Mouse (Mus musculus): ENCODE results near the gene Vsx1.

The Vsx1 gene

DNA sequence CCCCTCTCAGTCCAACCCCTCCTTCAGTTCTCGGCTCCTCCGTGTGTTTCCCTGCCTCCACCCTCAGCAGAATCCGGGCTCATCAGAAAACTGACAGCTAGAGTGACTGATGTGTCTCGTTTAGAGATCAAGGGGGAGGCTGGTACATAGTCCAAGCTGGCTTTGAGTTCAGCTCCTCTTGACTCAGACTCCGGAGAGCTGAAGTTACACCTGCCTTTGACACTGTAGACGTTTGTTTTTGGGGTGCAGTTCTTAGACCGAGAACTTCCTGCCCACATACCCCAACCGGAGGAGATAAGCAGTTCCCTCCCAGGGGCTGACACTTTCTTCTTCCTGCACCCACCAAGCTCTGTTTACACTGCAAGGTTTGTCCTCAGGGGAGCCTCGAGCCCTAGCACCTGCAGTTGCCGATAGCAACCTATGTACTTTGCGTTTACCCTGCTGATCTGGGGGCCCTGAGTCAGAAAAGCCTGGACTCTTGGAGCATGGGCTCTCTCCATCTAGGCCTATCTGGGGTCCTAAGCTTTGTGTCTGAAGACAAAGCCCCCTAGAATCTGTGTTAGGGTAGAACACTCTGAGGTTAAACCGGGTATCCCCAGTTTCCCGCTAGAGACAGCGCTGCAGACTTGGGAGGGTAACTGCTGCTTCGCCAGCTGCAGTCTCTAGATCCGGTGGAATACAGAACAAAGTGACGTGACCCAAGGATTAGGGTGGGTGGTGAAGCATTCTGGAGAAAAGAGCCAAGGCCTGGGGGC lies 21.9 kb downstream of the Vsx1 start:
- peak; percentile 87 for DNase-seq

DNA sequence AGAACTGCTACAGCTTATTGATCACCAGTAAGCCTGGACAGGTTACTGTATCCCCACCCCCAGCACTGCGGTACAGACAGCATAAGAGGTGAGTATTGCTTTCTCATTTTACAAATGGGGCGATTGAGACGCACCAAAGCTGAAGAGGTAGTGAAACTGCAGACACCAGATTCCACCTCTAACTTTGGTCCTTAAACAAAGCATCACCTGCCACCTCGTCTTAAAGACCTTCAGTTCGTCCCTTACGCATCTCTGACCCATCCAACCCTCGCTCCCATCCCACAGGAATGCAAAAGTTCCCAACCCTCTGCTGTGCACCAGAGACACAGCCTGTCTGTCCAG lies 22.5 kb downstream of the Vsx1 start:
- no peak for DNase-seq

DNA sequence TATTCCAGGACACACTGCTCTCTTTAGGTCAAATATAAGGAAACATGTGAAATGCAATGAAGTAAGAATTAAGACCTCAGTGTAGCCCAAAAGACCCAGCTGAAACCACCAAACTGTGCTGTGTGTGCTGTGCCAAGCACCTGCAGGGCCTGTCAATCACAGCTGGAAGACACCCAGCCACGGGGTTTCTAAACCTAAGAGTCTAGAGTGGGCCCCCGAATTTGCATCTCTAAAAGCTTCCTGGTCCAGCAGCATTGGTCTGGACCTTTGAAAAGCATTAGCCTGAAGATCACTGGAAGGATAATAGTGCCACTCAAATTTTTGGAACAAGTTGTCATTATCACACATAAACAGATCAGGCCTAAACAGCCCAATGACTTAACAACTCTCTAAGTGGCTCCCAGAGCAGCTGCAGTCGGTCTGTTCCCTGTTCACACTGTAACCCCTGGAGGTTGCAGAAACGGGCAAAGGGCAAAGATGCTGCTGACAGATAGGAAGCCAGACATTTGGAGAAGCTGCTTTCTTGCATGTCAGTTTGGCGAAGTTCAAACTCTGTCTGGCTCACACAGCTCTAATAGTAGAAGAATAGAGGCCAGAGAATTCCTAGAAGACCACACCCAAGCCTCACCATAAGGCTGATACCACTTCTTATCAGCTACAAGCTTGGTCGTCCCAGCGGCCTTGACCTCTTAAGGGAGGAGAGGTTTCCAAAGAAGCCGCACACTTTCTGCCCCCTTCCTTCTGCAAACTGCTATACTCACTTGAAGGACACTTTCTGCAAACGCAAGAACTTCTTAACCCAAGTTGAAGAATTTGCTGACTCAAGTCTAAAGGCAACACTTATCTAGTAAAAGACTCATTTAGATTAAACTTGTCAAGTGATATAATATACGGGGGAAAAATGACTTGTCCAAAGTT lies 23.4 kb downstream of the Vsx1 start:
- DNase-seq = peak; percentile 71

DNA sequence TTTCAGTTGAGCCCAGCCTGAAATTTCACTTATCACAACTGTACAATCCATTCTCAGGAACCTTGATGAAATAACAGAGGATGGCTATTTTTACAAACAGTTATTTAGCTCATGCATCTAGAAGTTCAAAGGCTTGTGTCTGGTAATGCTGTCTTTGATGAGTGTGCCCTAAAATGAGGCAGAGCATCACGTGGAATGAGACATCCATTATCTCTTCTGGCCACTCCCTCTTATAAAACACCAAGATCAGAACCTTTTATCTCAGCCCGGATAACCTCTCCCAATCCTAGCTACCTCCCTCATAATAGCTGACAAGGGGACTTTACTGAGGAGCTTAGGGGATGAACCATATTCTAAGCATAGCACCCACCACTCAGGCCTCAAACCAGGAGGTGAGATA lies 24.2 kb downstream of the Vsx1 start:
- DNase-seq = no peak

DNA sequence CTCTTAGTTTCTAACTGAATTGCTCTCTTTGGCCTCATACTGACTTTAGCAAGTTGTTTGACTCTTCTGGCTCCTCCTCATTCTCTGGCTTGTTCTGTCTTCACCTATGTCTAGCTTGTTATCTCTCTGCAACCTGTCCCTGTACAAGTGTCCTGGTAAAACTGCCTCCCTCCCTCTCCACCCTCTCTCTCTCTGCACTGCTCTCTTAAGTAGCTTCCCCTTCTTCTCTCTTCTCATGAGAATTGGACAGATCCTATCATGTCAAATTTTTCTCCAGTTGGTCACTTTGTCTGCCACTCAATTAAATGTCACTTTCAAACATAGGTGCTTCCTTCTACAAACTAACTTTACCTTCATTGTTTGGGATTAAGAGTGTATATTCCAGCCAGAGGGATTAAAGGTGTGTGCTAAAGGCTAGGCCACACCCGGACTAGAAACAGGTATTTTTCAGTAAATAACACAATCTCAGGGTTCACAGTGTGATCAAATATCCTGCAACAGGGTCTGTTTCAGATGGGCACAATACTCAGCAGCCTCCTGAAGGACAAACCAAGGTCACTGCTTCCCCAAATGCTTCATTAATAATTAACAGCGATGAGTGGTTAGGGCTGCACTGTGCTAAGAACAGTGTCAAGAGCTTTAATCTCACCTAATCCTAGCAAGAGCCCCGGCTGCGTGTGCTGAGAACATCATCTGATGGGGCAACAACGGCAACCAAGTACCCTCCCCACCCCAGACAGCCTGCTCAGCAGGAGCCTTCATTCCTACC lies 24.8 kb downstream of the Vsx1 start:
- DNase-seq = no peak

DNA sequence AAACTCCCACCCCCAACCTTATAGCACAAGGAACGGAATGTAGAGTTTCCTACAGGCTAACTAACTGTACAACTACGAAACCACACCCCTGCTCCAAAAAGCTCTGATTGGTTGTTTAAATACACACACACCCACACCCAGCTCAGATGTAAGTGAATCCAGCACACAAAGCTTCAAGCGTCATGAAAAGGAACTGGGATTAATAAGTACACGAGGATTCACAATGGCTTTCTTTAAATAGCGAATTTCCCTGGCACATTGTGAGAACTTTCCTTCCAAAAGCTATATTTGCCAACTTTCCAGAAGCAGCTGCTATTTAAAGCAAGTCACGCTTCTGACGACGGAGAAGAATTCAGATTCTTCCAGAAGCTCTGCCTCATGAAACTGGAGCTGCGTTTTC lies 25.9 kb downstream of the Vsx1 start:
- DNase-seq = no peak

DNA sequence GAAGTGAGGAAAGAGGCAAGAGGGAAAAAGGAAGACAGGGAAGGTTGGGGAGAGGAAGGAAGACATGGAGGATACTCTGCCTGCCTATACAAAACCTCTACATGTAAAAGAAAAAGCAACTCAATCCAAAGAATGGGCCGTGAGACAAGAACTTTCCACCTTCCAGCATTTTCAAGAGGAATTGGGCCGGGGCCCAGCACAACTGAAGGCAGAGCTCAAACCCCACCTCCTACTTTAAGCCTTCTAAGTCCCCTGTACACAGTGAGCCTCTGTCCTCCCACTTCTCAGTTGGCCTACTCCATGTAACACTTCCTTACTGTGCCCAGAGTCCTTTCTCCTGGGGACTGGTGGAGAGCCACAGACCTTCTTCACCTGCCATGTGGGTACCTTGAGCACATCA lies 27.2 kb downstream of the Vsx1 start:
- DNase-seq = no peak

DNA sequence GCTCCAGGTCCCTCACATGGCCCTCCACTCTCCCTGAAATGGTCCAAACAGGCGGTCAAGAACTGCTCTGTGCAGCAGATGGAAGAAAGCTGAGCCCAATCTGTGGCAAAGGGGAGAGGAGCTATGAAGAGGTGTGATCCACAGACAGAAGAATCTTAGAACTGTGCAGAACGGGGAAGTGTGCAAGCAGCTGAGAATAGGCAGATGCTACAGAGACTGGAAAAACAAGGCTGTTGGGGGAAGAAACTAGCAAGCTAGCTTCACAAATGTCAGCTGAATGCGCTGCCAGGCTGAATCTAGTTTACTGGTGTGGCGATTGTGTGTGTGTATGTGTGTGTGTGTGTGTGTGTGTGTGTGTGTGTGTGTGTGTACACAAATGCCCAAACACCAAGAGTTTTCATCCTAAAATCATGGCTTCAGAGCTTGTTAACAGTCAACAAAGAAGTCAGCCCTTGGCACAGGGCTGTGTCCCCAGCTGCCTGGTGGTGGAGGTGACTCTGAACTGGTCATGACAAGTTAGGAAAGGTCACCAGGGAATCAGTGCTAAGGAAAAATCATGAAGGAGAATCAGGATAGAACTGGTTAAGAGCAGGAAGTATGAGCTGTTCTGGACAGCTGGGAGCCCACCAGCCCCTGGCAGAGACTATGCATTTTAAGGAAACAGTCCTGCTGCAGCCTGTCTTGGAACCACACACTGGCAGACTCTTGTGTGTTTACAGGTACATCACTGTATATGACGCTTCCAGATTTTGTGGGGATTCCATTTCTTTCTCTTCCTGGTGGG lies 28.3 kb downstream of the Vsx1 start:
- DNase-seq = no peak

DNA sequence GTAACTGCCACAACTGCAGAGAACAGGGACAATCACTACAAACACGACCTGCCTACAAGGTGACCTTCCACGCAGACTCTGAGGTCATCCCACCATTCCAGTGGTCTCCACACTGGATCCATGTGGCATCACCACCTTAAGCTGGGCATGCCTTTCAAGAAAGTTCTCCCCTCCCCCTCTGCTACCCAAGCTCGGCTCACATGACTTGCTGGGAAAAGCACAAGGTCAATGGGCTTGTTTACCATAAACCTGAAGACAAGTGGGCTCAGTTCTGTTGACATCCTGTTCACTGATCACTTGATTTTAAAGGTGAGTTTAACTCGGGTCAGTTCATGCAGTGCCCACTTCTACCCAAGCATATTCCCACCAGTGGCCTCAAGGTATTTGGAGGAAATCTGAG lies 29.1 kb downstream of the Vsx1 start:
- DNase-seq = no peak

DNA sequence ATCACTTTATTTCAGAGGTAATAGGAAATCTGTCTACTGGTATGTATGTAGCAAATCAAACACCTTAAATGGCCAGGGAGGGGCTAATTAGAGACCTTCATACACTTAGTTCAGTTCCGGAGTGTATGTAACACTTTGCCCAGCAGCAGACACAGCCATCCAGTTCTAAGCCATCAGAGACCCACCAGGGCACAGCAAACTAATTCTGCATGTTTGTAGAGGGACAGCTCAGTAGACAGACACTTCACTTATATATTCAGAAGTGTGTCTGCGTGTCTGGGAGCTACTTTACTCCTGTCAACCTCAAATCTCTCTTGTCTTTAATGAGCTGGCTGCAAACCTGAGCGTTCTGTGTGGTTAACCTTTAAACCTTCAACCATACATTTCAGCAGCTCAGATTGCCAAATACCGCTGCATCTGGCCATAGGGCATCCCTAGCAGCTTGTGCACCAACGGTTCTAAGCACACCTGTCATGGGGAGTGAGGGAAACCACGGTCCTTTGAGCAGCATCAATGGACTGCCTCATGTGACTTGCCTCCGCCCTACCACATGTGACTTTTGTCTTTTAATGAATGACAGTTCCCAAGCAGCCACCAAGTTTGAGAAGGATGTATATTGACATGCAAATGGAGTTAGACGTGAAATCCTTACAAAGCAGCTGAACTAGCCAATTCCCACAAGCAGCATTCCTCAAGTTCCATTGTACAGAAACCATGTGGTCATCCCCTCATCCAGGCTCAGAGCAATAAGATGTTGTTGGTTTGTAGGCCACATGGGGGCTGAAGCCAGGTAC lies 32.0 kb downstream of the Vsx1 start:
- DNase-seq = peak; percentile 72

DNA sequence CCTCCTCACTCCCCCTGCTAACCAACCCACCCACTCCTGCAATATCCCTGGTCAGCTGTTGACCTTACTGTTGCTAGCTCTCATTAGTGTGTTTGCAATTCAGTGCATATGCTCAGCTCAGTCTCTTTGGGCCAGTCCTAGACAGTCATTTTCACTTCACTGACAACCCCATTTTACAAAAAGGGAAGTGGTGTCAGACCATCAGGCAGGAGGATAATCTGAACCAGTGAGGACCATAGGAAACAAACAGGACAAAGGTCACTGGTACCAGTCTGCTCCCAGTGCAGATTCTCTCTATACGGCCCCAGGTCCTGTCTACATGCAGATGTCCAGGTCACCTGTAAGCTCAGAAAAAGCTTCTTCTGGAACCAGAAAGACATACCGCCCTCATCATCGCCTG lies 33.0 kb downstream of the Vsx1 start:
- no peak for DNase-seq

DNA sequence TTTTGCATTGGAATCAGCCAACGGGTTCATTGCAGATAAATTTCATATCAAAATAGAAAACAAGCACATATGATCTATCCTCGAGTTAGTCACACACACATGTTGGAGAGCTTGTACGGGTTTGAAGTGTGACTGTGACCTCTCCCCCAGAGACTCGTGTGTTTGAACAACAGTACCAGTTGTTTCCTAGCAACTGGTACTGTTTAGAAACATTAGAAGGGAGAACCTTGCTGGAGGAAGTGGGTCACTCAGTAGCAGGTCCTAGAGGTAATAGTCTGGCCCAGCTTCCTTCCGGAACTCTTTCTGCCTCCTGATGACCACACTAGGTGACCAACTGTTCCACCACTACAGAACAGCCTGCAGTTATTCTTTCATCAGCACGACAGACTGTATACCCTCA lies 33.9 kb downstream of the Vsx1 start:
- no peak for DNase-seq

DNA sequence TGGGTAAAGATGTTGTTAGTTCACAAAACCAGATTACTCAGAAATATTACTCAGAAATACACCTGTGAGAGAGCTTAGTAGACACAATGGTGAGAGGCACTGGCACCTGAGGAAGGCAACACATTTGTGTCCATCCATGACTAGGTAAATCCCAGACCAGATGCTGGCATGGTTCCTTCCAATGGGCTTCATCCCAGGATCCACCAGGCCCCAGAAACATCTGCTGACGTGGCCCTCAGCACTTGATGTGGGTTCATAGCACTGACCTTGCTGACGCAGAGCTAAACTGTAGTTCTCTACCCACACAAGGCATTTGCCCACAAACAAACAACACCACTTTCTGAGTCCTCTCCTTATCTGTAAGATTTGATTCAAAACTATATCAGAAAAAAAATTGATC lies 34.3 kb downstream of the Vsx1 start:
- no peak for DNase-seq

DNA sequence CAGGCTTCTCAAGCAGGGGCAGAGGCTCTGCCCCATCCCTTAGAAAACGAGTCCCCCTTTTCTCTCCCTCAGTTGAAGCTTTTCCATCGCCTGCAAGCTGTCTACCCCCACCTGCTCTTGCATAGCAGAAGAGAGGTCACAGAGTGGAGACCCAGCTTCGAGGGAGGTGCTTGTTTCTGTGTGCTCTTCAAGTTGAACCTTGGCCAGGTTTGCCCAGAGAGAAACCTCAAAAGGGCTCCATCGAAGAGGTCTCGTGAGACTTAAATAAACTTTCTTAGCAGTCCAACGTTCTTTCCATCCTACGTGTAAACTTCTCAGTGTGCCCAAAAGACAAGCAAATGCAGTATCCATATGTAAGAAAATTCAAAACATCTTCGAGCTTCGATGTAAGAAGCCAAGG lies 37.8 kb downstream of the Vsx1 start:
- DNase-seq = peak; percentile 25

DNA sequence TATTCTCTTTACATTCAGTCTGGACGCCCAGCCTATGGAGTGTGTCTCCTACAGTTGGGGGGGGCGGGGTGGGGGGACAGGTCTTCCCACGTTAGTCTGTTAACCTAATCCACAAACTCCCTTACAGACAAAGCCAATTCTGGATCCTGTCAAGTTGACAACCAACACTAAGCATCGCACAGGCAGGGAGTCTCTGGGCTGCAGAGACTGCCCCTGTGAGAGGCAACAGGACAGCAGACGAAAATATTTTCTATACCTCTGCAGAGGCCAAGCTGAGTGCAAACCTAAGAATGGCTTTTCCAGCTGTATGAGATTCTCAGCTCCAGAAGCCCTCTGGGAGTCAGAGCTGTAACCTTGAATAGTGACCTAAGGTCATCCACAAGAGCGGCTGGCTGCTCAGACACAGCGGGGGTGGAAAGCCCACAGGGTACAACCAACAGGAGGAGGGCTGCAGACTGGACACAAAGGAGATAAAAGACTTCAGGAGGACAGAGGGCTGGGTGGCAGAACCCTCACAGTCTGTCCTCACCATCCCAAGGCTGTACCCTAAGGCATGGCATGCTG lies 38.6 kb downstream of the Vsx1 start:
- no peak for DNase-seq

DNA sequence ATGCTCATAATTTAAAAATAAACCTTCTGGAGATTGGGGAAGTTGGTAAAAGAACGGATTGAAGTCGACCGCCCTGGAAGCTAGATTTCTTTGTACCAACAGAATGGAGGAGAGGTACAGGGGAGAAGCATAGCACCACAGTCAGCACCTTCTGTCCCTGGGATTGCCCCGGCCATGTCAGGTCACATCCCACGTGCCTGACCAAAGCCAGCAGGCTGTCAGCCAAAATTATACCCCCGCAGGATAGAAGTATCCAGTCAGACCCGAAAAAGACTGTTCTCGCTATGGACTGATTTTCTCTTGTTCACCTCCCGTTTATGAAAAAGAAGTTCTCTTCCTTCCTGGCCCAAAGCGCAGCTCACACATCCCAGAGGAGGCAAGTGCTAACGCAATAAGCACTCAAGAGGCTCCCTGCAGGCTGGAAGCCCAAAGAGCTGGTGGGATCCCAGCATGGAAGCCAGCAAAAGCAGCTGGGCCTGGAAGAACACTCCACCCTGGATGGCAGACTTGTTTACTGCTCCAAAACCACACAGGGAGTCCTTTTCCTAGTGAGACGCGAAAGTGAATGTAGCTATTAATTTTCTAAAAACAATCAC lies 40.8 kb downstream of the Vsx1 start:
- no peak for DNase-seq

DNA sequence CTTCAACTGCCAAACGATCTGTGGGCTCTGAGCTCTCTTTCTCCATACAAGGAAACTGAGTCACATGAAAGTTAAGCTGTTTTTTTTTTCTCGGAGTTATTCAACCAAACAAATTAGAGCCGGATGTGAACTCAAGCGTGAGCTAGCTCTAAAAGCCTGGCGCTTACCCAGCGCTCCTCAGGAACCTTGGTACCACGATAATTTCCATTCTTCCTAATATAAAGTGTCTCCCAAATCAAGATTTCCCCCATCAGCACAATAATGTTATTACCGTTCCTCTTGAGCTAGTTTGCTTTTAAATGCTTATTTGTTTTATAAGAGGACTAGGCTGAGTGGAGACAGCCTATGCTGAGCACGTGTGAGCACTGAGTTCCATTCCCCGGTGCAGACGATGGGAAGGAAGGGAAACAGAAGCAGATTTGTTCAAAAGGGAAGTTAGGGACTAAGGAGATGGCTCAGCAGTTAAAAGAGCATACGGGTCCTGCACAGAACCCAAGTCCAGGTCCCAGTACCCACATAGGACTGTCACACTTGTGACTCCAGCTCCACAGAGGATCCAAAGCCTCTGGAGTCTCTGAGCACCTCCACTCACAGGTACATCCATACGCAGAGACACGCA lies 41.4 kb downstream of the Vsx1 start:
- DNase-seq = no peak

DNA sequence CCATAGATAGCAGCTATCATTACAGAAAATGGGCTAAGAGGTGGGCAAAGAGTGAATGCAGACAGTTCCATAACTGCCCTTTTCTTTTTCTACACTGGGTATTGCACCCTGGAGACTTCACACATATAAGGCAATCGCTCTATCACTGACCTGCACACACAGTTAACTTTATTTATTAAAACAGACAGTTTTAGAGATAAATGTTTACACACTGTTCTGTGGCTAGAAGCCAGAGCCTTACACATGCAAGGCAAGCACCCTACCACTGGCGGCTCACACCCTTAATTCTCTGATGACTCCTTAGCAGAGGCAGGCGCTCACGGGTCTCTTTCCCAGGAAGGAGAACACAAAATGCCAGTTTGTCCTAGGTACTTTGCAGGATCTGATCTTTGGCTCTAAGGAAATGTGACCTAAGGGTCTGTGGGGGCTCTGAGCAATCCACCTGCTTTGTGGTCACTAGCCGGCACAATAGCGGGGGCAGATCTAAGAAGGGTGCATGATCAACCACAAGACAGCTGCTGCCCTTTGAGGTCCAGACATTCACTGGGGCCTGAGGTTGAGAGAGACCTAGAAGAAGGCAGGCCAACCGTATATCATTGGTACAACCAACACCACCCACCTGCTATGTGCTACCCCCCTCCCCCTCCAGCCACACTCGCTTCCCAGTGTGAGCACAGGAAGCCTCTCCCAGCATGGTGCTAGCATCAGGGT lies 42.6 kb downstream of the Vsx1 start:
- DNase-seq = no peak

DNA sequence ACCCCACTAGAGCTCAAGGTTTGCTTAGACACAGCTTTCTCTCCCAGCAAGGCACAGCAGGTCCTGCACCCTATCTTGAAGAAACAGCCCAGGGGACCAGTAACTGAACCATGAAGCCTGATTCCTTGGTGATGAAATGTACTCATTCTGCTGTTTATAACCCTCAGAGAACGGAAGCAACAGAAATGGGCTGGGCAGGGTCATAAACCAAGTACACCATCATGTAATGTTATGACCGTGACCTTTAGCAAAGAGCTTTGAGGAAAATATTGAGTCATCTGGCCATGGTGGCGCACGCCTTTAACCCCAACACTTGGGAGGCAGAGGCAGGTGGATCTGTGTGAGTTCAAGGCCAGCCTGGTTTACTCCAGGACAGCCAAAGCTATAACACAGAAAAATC lies 43.9 kb downstream of the Vsx1 start:
- no peak for DNase-seq
